Mouse (Mus musculus) ovary, postnatal 10 days (tissue): ENCODE results near the gene Otx2.
"Not testable (repeated sequence)": the region's sequence is repeated elsewhere in the genome, so short reads cannot be mapped to it uniquely, and the experiment has no call there.

Experiments used
- DNase-seq: peaks from one replicate; pipeline ENCODE4 v3.0.0; 2022; ENCODE audit warnings: low spot score

Gene Otx2

GRCm38 (mm10) chr14:48653676-48654510, 19.7 kb downstream of the Otx2 start:
- no peak for DNase-seq

DNA sequence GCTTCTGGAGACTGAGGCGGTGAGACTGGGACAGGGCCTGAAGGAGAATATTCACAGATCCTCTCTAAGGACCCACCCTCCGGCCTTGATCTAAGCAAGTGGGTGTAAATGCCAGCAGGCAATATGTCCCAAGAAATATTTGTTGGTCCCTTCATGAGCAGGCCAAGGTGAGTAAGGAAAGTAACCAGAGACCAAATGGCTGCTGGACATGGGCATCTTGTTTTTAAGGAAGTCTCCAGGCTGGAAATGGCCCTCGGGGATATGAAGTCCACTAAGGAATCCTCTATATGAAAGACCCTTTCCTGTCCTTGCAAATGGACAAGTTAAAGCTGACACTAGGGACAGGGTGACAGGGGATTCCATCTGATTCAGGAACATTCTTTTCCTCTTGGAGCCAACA, 20.5 kb downstream of the Otx2 start:
- DNase-seq: no peak

GRCm38 (mm10) chr14:48652256-48652655, 21.4 kb downstream of the Otx2 start:
- DNase-seq: no peak

DNA sequence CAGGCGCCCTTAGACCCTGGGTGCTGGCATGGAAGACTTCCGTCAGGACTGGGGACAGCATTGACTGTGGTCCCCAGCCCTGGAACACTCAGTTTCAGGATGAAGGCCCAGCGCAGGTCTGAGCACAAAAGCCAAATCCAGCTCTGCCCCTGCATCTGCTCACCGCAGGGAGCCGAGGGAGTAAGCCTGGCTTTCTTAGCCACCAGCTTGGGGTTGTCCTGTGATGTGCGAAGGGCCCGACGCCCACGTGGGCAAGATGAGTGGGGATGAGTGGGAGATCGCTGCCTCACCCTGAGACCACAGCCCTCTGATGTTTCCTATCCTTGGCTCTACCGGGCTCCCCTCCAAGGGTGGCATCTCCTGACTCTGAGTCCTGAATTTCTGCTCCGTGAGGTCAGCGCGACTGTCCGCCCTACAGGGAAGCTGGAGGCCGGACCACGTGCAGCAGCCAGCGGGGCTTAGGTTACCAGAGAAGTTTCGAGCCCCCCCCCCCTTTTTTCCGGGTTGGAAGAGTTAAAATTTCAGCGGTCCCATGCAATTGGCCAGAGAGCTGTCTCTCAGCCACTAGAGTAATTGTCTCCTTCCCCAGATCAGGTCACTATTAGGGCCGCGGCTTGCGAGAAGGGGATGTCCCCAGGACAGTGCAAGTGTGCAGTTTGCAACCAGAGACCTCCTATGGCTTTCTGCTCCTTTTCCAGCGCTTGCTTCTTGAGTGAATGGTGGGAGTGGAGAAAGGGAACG, 22.0 kb downstream of the Otx2 start:
- DNase-seq: no peak

- no peak for DNase-seq
Observed at GRCm38 (mm10) chr14:48641462-48642395, 31.9 kb downstream of the Otx2 start.

- DNase-seq: no peak
Observed at GRCm38 (mm10) chr14:48633141-48633540, 40.5 kb downstream of the Otx2 start.

DNA sequence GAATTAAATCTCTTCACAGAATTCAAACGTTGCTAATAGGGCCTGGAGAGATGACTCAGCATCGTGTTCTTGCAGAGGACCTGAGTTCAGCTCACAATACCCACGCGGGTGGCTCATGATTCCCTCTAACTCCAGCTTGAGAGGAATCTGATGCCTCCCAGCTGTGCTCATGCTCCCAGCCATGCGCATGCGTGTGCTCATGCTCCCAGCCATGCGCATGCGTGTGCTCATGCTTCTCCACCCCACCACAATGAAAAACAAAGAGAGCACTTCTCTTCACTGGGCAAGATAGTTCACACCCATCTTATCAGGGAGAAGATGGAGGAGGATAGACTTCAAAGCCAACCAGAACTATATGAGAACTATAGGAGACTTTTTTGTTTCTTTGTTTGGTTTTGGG, 41.3 kb downstream of the Otx2 start:
- no peak for DNase-seq

DNA sequence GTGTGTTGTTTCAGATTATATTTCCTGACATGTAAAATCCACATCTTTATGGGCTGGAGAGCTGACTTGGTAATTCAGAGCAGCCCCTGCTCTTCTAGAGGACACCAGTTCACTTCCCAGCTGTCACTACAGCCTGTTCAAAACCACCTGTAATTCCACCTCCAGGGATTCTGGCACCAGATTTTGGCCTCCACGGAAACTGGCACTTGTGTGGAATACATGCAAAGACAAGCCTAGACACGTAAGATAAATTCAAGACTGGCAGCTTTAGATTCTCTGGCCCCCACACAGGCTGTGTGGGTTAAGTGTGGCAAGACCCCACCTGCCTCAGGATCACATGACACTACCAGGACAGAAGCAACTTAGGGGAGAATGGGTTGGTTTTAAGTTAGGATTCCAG, 42.1 kb downstream of the Otx2 start:
- no peak for DNase-seq

GRCm38 (mm10) chr14:48629404-48629803, 44.2 kb downstream of the Otx2 start:
- DNase-seq: no peak

- no peak for DNase-seq
Observed at GRCm38 (mm10) chr14:48626271-48626670, 47.3 kb downstream of the Otx2 start.

- no peak for DNase-seq
Observed at GRCm38 (mm10) chr14:48625331-48625694, 48.3 kb downstream of the Otx2 start.

DNA sequence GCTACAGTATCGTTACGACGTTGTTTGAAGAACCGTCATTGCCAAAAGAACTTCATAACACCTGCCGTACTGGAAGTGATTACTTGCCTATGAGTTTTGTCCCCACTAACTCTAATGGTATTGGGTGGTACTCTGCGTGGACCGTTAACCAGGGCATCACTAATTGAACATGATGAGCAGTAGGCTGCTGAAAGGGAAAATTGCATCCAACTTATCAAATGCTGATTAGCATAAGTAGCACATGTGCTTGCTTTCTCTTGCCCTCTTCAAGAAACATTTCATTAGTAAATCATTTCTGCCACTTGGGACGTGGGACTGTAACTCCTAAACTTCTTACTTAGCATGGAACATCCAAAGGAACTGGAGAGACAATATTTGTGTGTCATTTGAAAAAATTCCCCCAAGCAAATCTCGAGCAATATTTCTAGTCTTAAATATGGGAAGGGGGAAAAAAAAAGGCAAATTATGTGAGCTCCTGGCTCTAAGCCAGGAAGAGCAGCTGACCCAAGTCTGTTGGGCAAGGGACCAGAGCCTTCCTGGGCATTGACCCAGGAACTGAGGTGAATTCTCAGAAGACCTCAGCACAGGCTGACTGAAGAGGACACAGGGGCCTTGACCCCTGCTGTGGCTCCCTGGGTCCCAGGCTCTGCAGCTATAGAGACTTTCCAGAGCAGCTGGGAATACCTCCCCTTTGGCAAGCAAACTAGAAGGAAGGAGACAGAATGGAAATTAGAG, 48.9 kb downstream of the Otx2 start:
- DNase-seq: no peak

DNA sequence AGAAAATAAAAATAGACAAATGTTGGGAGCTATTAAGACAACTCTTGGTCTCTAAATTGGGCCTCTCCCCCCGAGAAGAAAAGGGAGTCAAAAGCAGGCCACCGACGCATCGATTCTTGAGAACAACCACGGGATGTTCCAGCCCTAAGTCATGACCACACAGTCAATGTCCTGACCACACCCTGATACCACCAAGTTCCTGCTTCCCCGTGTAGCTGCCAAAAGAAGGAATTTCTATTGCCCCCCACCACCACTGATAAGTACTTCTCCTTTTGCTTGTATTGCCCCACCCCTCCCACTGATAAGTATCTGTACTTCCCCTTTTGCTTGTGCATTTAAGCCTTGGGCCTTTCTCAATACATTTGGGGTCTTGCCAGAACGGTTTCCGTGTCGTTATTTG, 50.9 kb downstream of the Otx2 start:
- not testable (repeated sequence) for DNase-seq

DNA sequence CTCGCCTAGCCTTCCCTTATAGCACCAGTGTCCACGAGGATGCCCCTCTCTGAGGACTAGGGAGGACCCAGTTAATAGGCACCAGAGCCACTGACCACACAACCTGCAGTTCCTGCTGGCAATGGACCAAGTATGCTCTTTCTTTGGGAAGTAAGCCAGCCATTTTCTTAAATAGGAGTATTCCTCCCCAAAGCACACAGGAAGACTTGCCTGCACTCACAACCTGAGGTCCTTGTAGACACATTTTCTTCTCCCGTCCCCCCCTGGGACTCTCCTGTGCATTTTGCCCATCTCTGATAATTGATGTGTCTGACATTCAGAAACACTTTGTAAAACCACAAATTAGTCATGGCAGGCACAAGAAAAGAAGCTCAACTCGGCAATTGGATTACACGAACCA, 57.3 kb downstream of the Otx2 start:
- no peak for DNase-seq

GRCm38 (mm10) chr14:48608641-48609310, 64.8 kb downstream of the Otx2 start:
- DNase-seq: no peak
